21 mouse cellular contexts compared by ENCODE assay signal in genomic region chr3:108966051-108966450, GRCm38 (mm10). TPM values are rescaled to one million over a fixed set of nuclear protein-coding genes. Genes with fewer than 3 reads are reported as not detected.
"Had no signal": no experiment of that assay in that cellular context is flagged by ENCODE, and none has a peak within 500 bp of the region (broad histone marks: within the 10 kb centered on the region; RNA-seq: fewer than 3 reads in every experiment).

No protein-coding gene starts in this region.

- ATAC-seq: midbrain, embryonic 13.5 days; midbrain, embryonic 15.5 days had no signal

- DNase-seq: lung, adult 18-20 months; lung, embryonic 14.5 days; lung, postnatal 10 days; lung, postnatal 4 days; right cerebral cortex, postnatal 14 days; thymus, adult 2 months; thymus, postnatal 14 days; thymus, postnatal 36 days had no signal

RNA-seq across cellular contexts. Expression of gene Gm9857, which starts 25.8 kb away (rescaled TPM):
- total RNA-seq: midbrain, postnatal 0 days; monocyte, adult 5-6 weeks; neutrophil, adult 5-6 weeks had no signal
- polyA plus RNA-seq: liver, embryonic 14.5 days; liver, embryonic 16.5 days; lung, embryonic 14.5 days; lung, embryonic 16.5 days; midbrain, embryonic 11.5 days; midbrain, embryonic 15.5 days; midbrain, postnatal 0 days; neural tube, embryonic 12.5 days; neural tube, embryonic 14.5 days; spleen, adult 2 months; stomach, postnatal 0 days had no signal

RNA-seq across cellular contexts. Expression of gene Henmt1, which starts 26.4 kb away (rescaled TPM):
- total RNA-seq: monocyte, adult 5-6 weeks; neutrophil, adult 5-6 weeks had no signal
- polyA plus RNA-seq: liver, embryonic 16.5 days had no signal
